Mouse (Mus musculus) cortical plate, adult 2 months (tissue): Measurements from ENCODE around the gene Hist2h2be. TPM values are rescaled to one million over a fixed set of nuclear protein-coding genes. Genes with fewer than 3 reads are reported as not detected.
"Not testable (repeated sequence)": the region's sequence is repeated elsewhere in the genome, so short reads cannot be mapped to it uniquely, and the experiment has no call there.

ENCODE experiments used
- H3K27ac ChIP-seq: fragments of 200-500 bp; 2 replicates; pipeline ENCODE4 v1.5.1; 2012; ENCODE audit warnings: low read length, control low read depth, inconsistent platforms; ENCODE audit not compliant: insufficient read depth
- H3K4me1 ChIP-seq: fragments of 200-500 bp; 2 replicates; pipeline ENCODE4 v1.6.1; 2011; ENCODE audit warnings: low read length; ENCODE audit not compliant: control insufficient read depth, insufficient read depth
- H3K4me3 ChIP-seq: fragments of 200-500 bp; 2 replicates; pipeline ENCODE4 v1.5.1; 2011; ENCODE audit warnings: mild to moderate bottlenecking, low read length, control low read depth; ENCODE audit not compliant: insufficient read depth
- CTCF ChIP-seq: fragments of 200-500 bp; IDR thresholded peaks from 2 replicates; pipeline ENCODE4 v1.5.1; 2011; ENCODE audit warnings: mild to moderate bottlenecking, control low read depth, low read length; ENCODE audit not compliant: insufficient read depth; ENCODE audit errors: extremely low read depth
- POLR2A ChIP-seq: fragments of 200-500 bp; IDR thresholded peaks from 2 replicates; pipeline ENCODE4 v1.6.1; 2011; ENCODE audit warnings: mild to moderate bottlenecking, low read length, control low read depth; ENCODE audit not compliant: insufficient read depth; ENCODE audit errors: extremely low read depth
- polyA plus RNA-seq: library from polyadenylated mRNA; depleted of rRNA; stranded (reverse); fragments of >200 nt; gene quantifications from 2 replicates; pipeline ENCODE4 v1.2.3, GENCODE M21; 2012

The Hist2h2be gene
- polyA plus RNA-seq, 1 experiment, result 7.7 TPM

- TF ChIP-seq POLR2A (peak; percentile 79; the same call in 1 of the 2 replicates), CTCF (no peak)
- Histone ChIP-seq H3K27ac (peak within 1 kb of the TSS; percentile 97), H3K4me3 (peak within 1 kb of the TSS; percentile 97), H3K4me1 (peaks cover 15% of the 10 kb centered on the region)
These were observed 40.0 kb upstream of the Hist2h2be start, which contains the start of gene Sv2a for GRCm38 (mm10) chr3:96180727-96181477. Gene Sv2a, plus strand, starts transcription at chr3:96181151.

DNA sequence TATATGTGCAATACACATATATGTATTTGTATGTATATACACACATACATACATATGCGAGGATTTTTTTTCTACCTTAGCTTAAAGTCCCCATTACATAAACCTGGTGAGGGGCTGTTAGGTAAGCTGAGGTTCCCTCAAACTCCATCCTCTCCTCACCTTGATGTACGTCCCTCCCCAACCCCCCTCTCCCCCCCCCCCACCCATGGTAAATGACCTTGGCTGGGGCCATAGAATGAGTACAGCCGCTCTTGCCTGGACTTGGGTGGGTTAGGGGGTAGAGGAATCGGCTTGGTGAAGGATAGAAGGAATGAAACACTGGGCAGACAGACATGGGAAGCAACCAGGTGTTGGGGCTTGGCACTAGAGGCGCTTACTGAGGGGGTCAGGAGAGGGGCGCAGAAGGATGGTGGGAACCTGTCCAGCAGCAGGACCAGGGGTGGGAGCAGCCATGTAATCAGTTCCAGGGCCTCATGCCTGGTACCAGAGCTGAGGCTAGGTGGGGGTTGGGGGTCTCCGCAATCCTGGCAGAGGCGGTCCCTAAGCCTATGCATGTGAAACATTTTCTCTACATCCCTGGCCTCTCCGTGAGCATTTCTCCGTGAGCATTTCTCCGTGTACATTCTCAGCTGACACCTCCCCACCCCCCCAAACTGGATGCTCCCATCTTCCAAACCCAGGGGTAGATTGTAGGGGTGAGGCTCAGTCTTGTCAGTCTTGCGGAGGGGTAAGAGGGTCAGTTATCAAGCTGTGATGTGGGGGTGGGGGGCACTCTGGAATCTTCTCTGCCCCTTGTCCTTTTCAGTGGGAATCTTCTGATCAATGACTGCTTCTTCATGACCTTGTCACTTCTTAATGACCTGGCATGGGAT, 39.2 kb upstream of the Hist2h2be start:
- peak overlapping the region; percentile 97 for H3K27ac ChIP-seq
- peak overlapping the region; percentile 97 for H3K4me3 ChIP-seq
- no peak for TF ChIP-seq CTCF
- TF ChIP-seq POLR2A, result no peak
- peaks cover 15% of the 10 kb centered on the region for H3K4me1 ChIP-seq

GRCm38 (mm10) chr3:96182382-96182776, 38.5 kb upstream of the Hist2h2be start:
- peak overlapping the region; percentile 97 for H3K27ac ChIP-seq
- no peak for TF ChIP-seq CTCF
- 0 out of 2 replicates have a peak, but pooled peaks have one; percentile 15 for TF ChIP-seq POLR2A
- peak overlapping the region; percentile 97 for H3K4me3 ChIP-seq
- H3K4me1 ChIP-seq, result peaks cover 15% of the 10 kb centered on the region

GRCm38 (mm10) chr3:96192977-96193376, 27.9 kb upstream of the Hist2h2be start:
- Histone ChIP-seq H3K4me1 (peaks cover 3% of the 10 kb centered on the region; the same call in 1 of the 2 replicates), H3K27ac (no peak overlapping the region), H3K4me3 (no peak overlapping the region)
- TF ChIP-seq POLR2A (no peak), CTCF (no peak)

DNA sequence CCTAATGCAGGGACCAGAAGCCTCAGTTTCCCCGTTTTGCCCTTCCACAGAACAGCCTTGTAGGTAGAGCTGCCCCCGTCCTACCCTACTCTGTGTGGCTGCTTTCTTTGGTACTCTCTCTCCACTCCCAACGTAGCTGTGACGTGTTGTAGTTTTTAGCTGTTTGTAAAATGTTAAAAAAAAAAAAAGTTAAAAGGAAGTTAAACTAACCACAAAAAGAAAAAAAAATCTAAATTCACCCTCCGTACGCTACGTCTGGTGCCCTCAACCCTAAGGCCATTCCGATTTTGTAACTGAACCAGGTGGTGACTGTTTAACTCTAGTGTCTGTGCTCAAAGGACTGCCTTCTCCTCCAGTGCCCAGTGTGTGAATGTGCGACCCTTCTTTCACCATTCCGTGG, 26.0 kb upstream of the Hist2h2be start:
- TF ChIP-seq POLR2A, result no peak
- no peak for TF ChIP-seq CTCF
- Histone ChIP-seq H3K27ac (no peak overlapping the region), H3K4me1 (peaks cover 3% of the 10 kb centered on the region; the same call in 1 of the 2 replicates), H3K4me3 (no peak overlapping the region)

- Histone ChIP-seq H3K4me3 (no peak overlapping the region), H3K4me1 (peaks cover 3% of the 10 kb centered on the region; the same call in 1 of the 2 replicates), H3K27ac (no peak overlapping the region)
- TF ChIP-seq POLR2A, result no peak
- 0 out of 2 replicates have a peak, but pooled peaks have one; percentile 18 for TF ChIP-seq CTCF
These were observed 25.2 kb upstream of the Hist2h2be start for GRCm38 (mm10) chr3:96195616-96196313.

DNA sequence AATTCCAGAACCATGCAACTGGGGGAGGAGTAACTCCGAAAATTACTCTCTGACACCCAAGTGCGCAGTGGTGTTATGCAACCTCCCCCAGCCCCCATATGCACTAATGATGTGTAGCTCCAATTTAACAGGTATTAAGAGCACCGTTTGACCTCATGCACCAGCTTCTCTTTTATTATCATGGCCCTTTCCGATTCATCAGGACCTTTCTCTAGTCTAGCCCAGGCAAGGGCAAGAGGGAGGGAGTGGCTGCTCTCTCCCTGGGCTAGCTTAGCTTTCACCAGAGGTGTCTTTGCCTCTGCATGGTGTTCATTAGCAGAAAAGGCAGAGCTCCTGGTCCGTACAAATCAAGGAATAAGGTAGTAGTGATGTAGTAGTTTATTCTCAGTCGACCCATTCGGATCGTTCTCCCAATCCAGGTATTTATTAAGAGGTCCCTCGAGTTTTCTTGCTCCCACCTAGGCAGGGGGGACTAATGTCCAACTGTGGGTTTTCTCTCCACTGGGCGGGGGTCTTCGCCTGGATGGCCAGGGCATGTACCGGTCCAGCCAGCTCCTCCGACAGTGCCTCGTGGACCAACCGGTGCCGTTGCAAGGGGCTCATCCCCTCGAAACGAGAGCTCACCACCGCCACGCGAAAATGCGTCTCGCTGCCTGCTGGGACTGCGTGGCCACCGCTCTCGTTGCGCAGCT, 24.3 kb upstream of the Hist2h2be start:
- no peak for TF ChIP-seq POLR2A
- TF ChIP-seq CTCF, result no peak
- peak overlapping the region; percentile 92 for H3K27ac ChIP-seq
- H3K4me1 ChIP-seq, result peaks cover 3% of the 10 kb centered on the region; the same call in 1 of the 2 replicates
- peak overlapping the region; percentile 52 for H3K4me3 ChIP-seq

- peaks cover 3% of the 10 kb centered on the region; the same call in 1 of the 2 replicates for H3K4me1 ChIP-seq
- peak overlapping the region; percentile 92 for H3K27ac ChIP-seq
- no peak for TF ChIP-seq CTCF
- TF ChIP-seq POLR2A, result peak; percentile 97
- peak overlapping the region; percentile 52 for H3K4me3 ChIP-seq
These were observed 23.7 kb upstream of the Hist2h2be start for GRCm38 (mm10) chr3:96197129-96197749.

DNA sequence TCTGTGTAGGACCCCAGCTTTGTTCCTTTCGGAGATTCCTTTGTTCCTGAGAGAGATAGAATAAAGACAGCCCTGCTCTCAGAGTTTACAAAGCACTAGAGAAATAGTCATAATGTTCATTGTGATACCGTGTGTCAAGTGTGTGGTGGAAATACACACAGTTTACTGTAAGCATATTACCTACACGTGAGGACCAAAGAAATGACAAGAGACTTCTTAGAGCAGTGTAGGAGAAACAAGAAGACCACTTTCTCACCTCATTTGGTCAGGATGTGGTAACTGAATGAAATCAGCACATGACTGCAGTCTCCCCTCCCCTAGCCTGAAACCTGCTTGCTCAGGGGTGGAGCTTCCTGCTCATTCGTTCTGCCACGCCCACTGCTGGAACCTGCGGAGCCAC, 22.7 kb upstream of the Hist2h2be start:
- TF ChIP-seq POLR2A (no peak), CTCF (no peak)
- peaks cover 3% of the 10 kb centered on the region; the same call in 1 of the 2 replicates for H3K4me1 ChIP-seq
- peak overlapping the region; percentile 6; the same call in 1 of the 2 replicates for H3K4me3 ChIP-seq
- H3K27ac ChIP-seq, result no peak overlapping the region

DNA sequence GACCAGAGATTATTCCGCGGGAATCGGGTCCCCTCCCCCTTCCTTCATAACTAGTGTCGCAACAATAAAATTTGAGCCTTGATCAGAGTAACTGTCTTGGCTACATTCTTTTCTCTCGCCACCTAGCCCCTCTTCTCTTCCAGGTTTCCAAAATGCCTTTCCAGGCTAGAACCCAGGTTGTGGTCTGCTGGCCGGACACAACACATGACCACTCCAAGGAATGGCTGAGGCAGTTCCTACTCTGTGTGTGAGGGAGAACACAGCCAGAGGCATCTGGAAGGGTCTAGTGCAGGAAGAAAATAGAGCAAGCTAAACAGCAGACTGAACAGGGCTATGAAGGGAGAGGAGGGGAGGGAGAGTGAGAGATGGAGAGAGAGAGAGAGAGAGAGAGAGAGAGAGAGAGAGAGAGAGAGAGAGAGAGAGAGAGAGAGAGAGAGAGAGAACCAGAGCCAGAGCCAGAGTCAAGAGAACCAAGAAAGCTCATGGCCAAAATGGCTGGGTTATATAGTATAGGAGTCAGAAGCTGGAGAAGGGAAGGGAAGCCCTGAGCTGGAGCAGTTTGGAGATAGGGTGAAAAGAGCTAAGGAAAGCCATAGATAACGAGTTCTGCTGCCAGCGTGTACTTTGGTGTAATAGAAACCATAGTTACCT, 22.2 kb upstream of the Hist2h2be start:
- H3K27ac ChIP-seq, H3K4me1 ChIP-seq: not testable (repeated sequence)
- peak overlapping the region; percentile 6; the same call in 1 of the 2 replicates for H3K4me3 ChIP-seq
